Mouse (Mus musculus): ENCODE data around the gene Commd7. TPM values are rescaled to one million over a fixed set of nuclear protein-coding genes. Genes with fewer than 3 reads are reported as not detected.

Commd7 gene
- polyA plus RNA-seq, 1 experiment from 2014 or later, result 70.1 TPM

DNA sequence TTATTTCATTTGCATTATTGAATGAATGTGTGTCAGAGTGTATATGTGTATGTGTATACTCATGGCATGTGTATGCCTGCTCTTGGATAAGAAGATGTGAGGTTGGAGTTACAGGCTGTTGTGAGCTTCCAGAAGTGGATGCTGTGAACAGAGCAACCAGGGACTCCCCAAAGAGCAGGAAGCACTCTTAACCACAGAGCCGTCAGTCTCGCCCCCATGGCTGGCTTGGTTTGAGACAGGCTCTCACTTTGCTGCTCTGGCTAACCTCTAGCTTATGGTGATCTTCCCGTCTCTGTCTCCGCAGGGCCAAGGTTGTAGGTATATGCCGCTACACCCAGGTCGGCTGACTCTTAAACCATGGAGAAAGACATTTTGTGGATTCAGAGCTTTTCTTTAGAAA is 14.1 kb downstream of the Commd7 start:
- Histone ChIP-seq H3K4me1 (replicated peaks; ENCODE audit: control insufficient read depth, insufficient read depth) (no peaks in the 10 kb centered on the region), H3K36me3 (ENCODE audit: control insufficient read depth, insufficient read depth, low read length) (peaks cover 35% of the 10 kb centered on the region), H3K9ac (ENCODE audit: low read length) (no peak overlapping the region), H3K4me2 (replicated peaks; ENCODE audit: low read depth) (no peak overlapping the region), H3K27ac (replicated peaks) (no peak overlapping the region), H3K4me3 (ENCODE audit: low read depth, low read length) (no peak overlapping the region), H3K27me3 (ENCODE audit: control insufficient read depth, insufficient read depth, low read length) (no peaks in the 10 kb centered on the region), H3K9me3 (ENCODE audit: control insufficient read depth, low read length) (no peaks in the 10 kb centered on the region)
- DNase-seq (ENCODE audit: low spot score) (no peak), ATAC-seq (ENCODE audit: low FRiP score, low TSS enrichment) (no peak)
- 95% methylated on average over 6 of the region's 6 CpGs for WGBS
- TF ChIP-seq EP300 (optimal IDR thresholded peaks at IDR 0.05) (no peak), CTCF (IDR thresholded peaks at IDR 0.05; ENCODE audit: low read depth) (no peak)

DNA sequence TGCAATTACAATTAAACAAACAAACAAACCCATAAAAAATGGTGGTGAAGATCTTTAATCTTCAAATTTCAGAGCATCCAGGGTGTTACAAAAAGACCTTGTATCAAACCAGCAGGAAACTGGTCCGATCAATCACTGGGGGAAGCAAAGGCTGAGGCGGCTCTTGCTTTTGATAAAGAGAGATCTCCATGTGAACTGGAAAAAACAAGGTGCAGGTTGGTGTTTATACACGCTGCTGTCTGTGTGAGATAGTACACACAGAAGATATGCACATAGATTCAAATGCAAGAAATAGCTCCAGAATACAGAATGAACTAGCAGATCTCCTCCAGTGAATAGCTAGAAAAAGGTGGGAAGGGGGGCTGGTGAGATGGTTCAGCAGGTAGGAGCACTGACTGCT is 15.7 kb downstream of the Commd7 start:
- TF ChIP-seq CTCF (IDR thresholded peaks at IDR 0.05; ENCODE audit: low read depth), result no peak
- TF ChIP-seq EP300 (optimal IDR thresholded peaks at IDR 0.05), result no peak
- ATAC-seq (ENCODE audit: low FRiP score, low TSS enrichment), result no peak
- Histone ChIP-seq H3K4me3 (ENCODE audit: low read depth, low read length) (no peak overlapping the region), H3K4me2 (replicated peaks; ENCODE audit: low read depth) (no peak overlapping the region), H3K27me3 (ENCODE audit: control insufficient read depth, insufficient read depth, low read length) (no peaks in the 10 kb centered on the region), H3K27ac (replicated peaks) (no peak overlapping the region), H3K9me3 (ENCODE audit: control insufficient read depth, low read length) (no peaks in the 10 kb centered on the region), H3K9ac (ENCODE audit: low read length) (no peak overlapping the region), H3K36me3 (ENCODE audit: control insufficient read depth, insufficient read depth, low read length) (peaks cover 25% of the 10 kb centered on the region), H3K4me1 (replicated peaks; ENCODE audit: control insufficient read depth, insufficient read depth) (peaks cover 4% of the 10 kb centered on the region; the same call in 1 of the 2 replicates)
- 91% methylated on average over 3 of the region's 3 CpGs for WGBS
- no peak for DNase-seq (ENCODE audit: low spot score)

DNA sequence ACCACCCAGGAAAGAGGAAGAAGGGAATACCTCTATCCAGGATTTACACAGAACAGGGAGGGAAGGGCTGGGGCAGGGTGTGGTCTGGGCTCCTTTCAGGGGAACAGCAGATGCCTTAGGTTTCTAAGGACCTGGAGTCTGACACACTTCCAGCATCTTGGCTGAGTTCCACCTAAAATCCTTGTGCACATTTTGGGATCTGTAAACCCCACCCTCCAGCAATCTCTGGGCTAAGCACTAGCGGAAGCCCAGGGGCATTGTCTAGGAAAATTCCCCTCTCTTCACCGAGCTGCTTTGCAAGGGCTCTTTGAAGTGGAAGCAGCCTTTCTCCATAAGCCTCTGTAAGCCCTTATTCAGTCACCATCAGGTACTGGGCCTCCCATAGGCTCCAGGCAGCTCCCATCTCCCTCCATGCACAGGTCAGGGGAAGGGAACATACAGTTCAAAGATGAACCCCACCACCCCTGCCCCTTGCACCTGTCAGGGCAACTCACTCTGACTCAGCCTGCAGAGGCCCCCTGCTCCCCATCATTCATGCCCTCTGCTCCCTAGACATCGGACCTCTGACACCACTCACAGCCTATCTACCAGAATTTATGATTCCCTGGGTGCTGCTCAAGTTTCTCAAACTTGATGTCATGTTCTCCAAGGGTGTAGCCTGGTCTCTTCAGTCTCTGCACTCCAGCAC is 19.8 kb downstream of the Commd7 start:
- 22% methylated on average over 3 of the region's 3 CpGs for WGBS
- H3K27ac ChIP-seq (replicated peaks), result no peak overlapping the region
- TF ChIP-seq CTCF (IDR thresholded peaks at IDR 0.05; ENCODE audit: low read depth) (no peak), EP300 (optimal IDR thresholded peaks at IDR 0.05) (no peak)
- ATAC-seq (ENCODE audit: low FRiP score, low TSS enrichment) (no peak), DNase-seq (ENCODE audit: low spot score) (no peak)
- peaks cover 8% of the 10 kb centered on the region; the same call in 1 of the 2 replicates for H3K4me1 ChIP-seq (replicated peaks; ENCODE audit: control insufficient read depth, insufficient read depth)
- no peaks in the 10 kb centered on the region for H3K9me3 ChIP-seq (ENCODE audit: control insufficient read depth, low read length)
- H3K4me3 ChIP-seq (ENCODE audit: low read depth, low read length), result no peak overlapping the region
- no peaks in the 10 kb centered on the region for H3K27me3 ChIP-seq (ENCODE audit: control insufficient read depth, insufficient read depth, low read length)
- no peak overlapping the region for H3K4me2 ChIP-seq (replicated peaks; ENCODE audit: low read depth)
- H3K9ac ChIP-seq (ENCODE audit: low read length), result no peak overlapping the region
- H3K36me3 ChIP-seq (ENCODE audit: control insufficient read depth, insufficient read depth, low read length), result no peaks in the 10 kb centered on the region

- Histone ChIP-seq H3K4me2 (replicated peaks; ENCODE audit: low read depth) (no peak overlapping the region), H3K4me1 (replicated peaks; ENCODE audit: control insufficient read depth, insufficient read depth) (peaks cover 8% of the 10 kb centered on the region; the same call in 1 of the 2 replicates), H3K27ac (replicated peaks) (no peak overlapping the region), H3K4me3 (ENCODE audit: low read depth, low read length) (no peak overlapping the region), H3K36me3 (ENCODE audit: control insufficient read depth, insufficient read depth, low read length) (no peaks in the 10 kb centered on the region), H3K9ac (ENCODE audit: low read length) (no peak overlapping the region), H3K9me3 (ENCODE audit: control insufficient read depth, low read length) (no peaks in the 10 kb centered on the region), H3K27me3 (ENCODE audit: control insufficient read depth, insufficient read depth, low read length) (no peaks in the 10 kb centered on the region)
- DNase-seq (ENCODE audit: low spot score) (no peak), ATAC-seq (ENCODE audit: low FRiP score, low TSS enrichment) (no peak)
- 97% methylated on average over 1 of the region's 1 CpGs for WGBS
- TF ChIP-seq EP300 (optimal IDR thresholded peaks at IDR 0.05) (no peak), CTCF (IDR thresholded peaks at IDR 0.05; ENCODE audit: low read depth) (no peak)
Observed at GRCm38 (mm10) chr2:153611743-153612142, 20.8 kb downstream of the Commd7 start.

DNA sequence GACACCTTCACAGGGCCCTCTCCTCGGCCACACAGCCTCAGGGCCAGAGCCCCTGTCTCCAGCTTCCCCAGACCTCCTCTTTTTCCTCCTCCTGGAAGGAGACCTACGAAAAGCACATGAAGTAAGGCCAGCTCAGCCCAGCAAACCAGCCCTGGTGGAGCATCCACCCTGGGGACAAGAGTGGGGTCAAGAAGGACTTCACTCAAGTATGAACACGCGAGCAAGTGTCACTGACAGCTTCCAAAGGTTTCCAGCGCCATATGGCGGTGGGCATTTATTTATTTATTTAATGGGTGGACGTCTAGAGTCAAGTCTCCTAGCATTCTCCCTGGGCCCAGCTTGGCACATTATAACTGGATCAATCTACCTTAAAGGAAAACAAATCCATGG is 21.3 kb downstream of the Commd7 start:
- Histone ChIP-seq H3K27ac (replicated peaks) (peak overlapping the region; percentile 46), H3K9ac (ENCODE audit: low read length) (no peak overlapping the region), H3K36me3 (ENCODE audit: control insufficient read depth, insufficient read depth, low read length) (no peaks in the 10 kb centered on the region), H3K4me2 (replicated peaks; ENCODE audit: low read depth) (no peak overlapping the region), H3K4me1 (replicated peaks; ENCODE audit: control insufficient read depth, insufficient read depth) (peaks cover 8% of the 10 kb centered on the region; the same call in 1 of the 2 replicates), H3K9me3 (ENCODE audit: control insufficient read depth, low read length) (no peaks in the 10 kb centered on the region), H3K4me3 (ENCODE audit: low read depth, low read length) (no peak overlapping the region), H3K27me3 (ENCODE audit: control insufficient read depth, insufficient read depth, low read length) (no peaks in the 10 kb centered on the region)
- ATAC-seq (ENCODE audit: low FRiP score, low TSS enrichment), result no peak
- DNase-seq (ENCODE audit: low spot score), result no peak
- 73% methylated on average over 7 of the region's 7 CpGs for WGBS
- TF ChIP-seq CTCF (IDR thresholded peaks at IDR 0.05; ENCODE audit: low read depth) (no peak), EP300 (optimal IDR thresholded peaks at IDR 0.05) (no peak)

- H3K9me3 ChIP-seq (ENCODE audit: control insufficient read depth, low read length), result no peaks in the 10 kb centered on the region
- peak overlapping the region; percentile 46 for H3K27ac ChIP-seq (replicated peaks)
- no peaks in the 10 kb centered on the region for H3K27me3 ChIP-seq (ENCODE audit: control insufficient read depth, insufficient read depth, low read length)
- peaks cover 8% of the 10 kb centered on the region; the same call in 1 of the 2 replicates for H3K4me1 ChIP-seq (replicated peaks; ENCODE audit: control insufficient read depth, insufficient read depth)
- no peaks in the 10 kb centered on the region for H3K36me3 ChIP-seq (ENCODE audit: control insufficient read depth, insufficient read depth, low read length)
- WGBS, result 25% methylated on average over 14 of the region's 14 CpGs
- H3K9ac ChIP-seq (ENCODE audit: low read length), result no peak overlapping the region
- H3K4me3 ChIP-seq (ENCODE audit: low read depth, low read length), result no peak overlapping the region
- DNase-seq (ENCODE audit: low spot score) (peak; percentile 39), ATAC-seq (ENCODE audit: low FRiP score, low TSS enrichment) (no peak)
- no peak overlapping the region for H3K4me2 ChIP-seq (replicated peaks; ENCODE audit: low read depth)
- TF ChIP-seq CTCF (IDR thresholded peaks at IDR 0.05; ENCODE audit: low read depth) (peak; percentile 35), EP300 (optimal IDR thresholded peaks at IDR 0.05) (no peak)
Observed at GRCm38 (mm10) chr2:153610426-153611240, 21.9 kb downstream of the Commd7 start.
